Mouse (Mus musculus) ES-Bruce4 (cell line): ENCODE measurements around the gene Fam172a. TPM values are rescaled to one million over a fixed set of nuclear protein-coding genes. Genes with fewer than 3 reads are reported as not detected.

Experiments used
- H3K27ac ChIP-seq: 2 replicates; pipeline ENCODE4 v1.5.1; 2012; ENCODE audit warnings: low read length, inconsistent platforms; ENCODE audit not compliant: insufficient read depth
- H3K27me3 ChIP-seq: 2 replicates; pipeline ENCODE4 v1.6.1; 2012; ENCODE audit warnings: mild to moderate bottlenecking, low read length, inconsistent platforms; ENCODE audit not compliant: control insufficient read depth, poor library complexity, insufficient read depth, severe bottlenecking
- H3K36me3 ChIP-seq: 2 replicates; pipeline ENCODE4 v1.6.1; 2012; ENCODE audit warnings: inconsistent platforms, mild to moderate bottlenecking, low read length, moderate library complexity; ENCODE audit not compliant: control insufficient read depth, poor library complexity, insufficient read depth, severe bottlenecking
- H3K4me1 ChIP-seq: one replicate; pipeline ENCODE4 v1.8.1; 2011; ENCODE audit warnings: low read length; ENCODE audit not compliant: control insufficient read depth, insufficient read depth
- H3K4me3 ChIP-seq: 2 replicates; pipeline ENCODE4 v1.5.1; 2011; ENCODE audit warnings: low read depth, mild to moderate bottlenecking, low read length
- H3K9ac ChIP-seq: 2 replicates; pipeline ENCODE4 v1.6.1; 2012; ENCODE audit warnings: low read depth, mild to moderate bottlenecking, inconsistent platforms; ENCODE audit not compliant: poor library complexity, severe bottlenecking
- H3K9me3 ChIP-seq: replicated peaks from 2 replicates; pipeline ENCODE4 v1.6.1; 2012; ENCODE audit warnings: mild to moderate bottlenecking, low read length, inconsistent platforms; ENCODE audit not compliant: control insufficient read depth, poor library complexity, insufficient read depth, severe bottlenecking
- CTCF ChIP-seq: IDR thresholded peaks from one replicate; pipeline ENCODE4 v1.8.1; 2011; ENCODE audit warnings: low read depth, low read length
- EP300 ChIP-seq: IDR thresholded peaks from 2 replicates; pipeline ENCODE4 v1.6.1; 2011; ENCODE audit warnings: low read depth, low read length; ENCODE audit not compliant: insufficient read depth
- POLR2A ChIP-seq: IDR thresholded peaks from one replicate; pipeline ENCODE4 v1.8.1; 2011; ENCODE audit warnings: low read length; ENCODE audit not compliant: insufficient read depth
- polyA plus RNA-seq: library from polyadenylated mRNA; stranded (reverse); fragments of >200 nt; gene quantifications from 2 replicates; pipeline ENCODE4 v1.2.4, GENCODE M21; 2011; ENCODE audit warnings: low read depth; ENCODE audit not compliant: missing spikeins, insufficient read depth, insufficient read length

Fam172a gene
- polyA plus RNA-seq, 1 experiment: 16.7 TPM

GRCm38 (mm10) chr13:78090701-78091100 is 388.9 kb downstream of the Fam172a start:
- H3K4me3 ChIP-seq: no peak overlapping the region
- H3K9me3 ChIP-seq: 0 out of 2 replicates have a peak, but pooled peaks cover 2% of the 10 kb centered on the region
- TF ChIP-seq POLR2A: no peak
- TF ChIP-seq CTCF: no peak
- no peak for TF ChIP-seq EP300
- H3K4me1 ChIP-seq: no peaks in the 10 kb centered on the region
- H3K27me3 ChIP-seq: no peaks in the 10 kb centered on the region
- H3K36me3 ChIP-seq: no peaks in the 10 kb centered on the region
- H3K9ac ChIP-seq: no peak overlapping the region
- H3K27ac ChIP-seq: no peak overlapping the region

- H3K9ac ChIP-seq: no peak overlapping the region
- no peaks in the 10 kb centered on the region for H3K4me1 ChIP-seq
- H3K9me3 ChIP-seq: 0 out of 2 replicates have a peak, but pooled peaks cover 2% of the 10 kb centered on the region
- no peaks in the 10 kb centered on the region for H3K27me3 ChIP-seq
- TF ChIP-seq EP300 (no peak), POLR2A (no peak), CTCF (no peak)
- no peak overlapping the region for H3K27ac ChIP-seq
- no peaks in the 10 kb centered on the region for H3K36me3 ChIP-seq
- no peak overlapping the region for H3K4me3 ChIP-seq
Measured at GRCm38 (mm10) chr13:78091949-78092348, 390.1 kb downstream of the Fam172a start.

GRCm38 (mm10) chr13:78094352-78094751 is 392.5 kb downstream of the Fam172a start:
- Histone ChIP-seq H3K36me3 (no peaks in the 10 kb centered on the region), H3K9me3 (0 out of 2 replicates have a peak, but pooled peaks cover 2% of the 10 kb centered on the region), H3K9ac (no peak overlapping the region), H3K27ac (no peak overlapping the region), H3K27me3 (no peaks in the 10 kb centered on the region), H3K4me3 (no peak overlapping the region), H3K4me1 (no peaks in the 10 kb centered on the region)
- no peak for TF ChIP-seq CTCF
- TF ChIP-seq EP300: no peak
- no peak for TF ChIP-seq POLR2A

GRCm38 (mm10) chr13:78095071-78095973 is 393.5 kb downstream of the Fam172a start:
- H3K9ac ChIP-seq: no peak overlapping the region
- no peak overlapping the region for H3K4me3 ChIP-seq
- TF ChIP-seq EP300 (no peak), POLR2A (no peak), CTCF (no peak)
- H3K4me1 ChIP-seq: no peaks in the 10 kb centered on the region
- H3K9me3 ChIP-seq: 0 out of 2 replicates have a peak, but pooled peaks cover 2% of the 10 kb centered on the region
- H3K27ac ChIP-seq: no peak overlapping the region
- no peaks in the 10 kb centered on the region for H3K36me3 ChIP-seq
- H3K27me3 ChIP-seq: no peaks in the 10 kb centered on the region

GRCm38 (mm10) chr13:78098858-78099445 is 397.1 kb downstream of the Fam172a start:
- no peak overlapping the region for H3K4me3 ChIP-seq
- TF ChIP-seq EP300 (no peak), POLR2A (no peak), CTCF (no peak)
- H3K9me3 ChIP-seq: 0 out of 2 replicates have a peak, but pooled peaks cover 2% of the 10 kb centered on the region
- H3K27ac ChIP-seq: no peak overlapping the region
- H3K9ac ChIP-seq: no peak overlapping the region
- H3K36me3 ChIP-seq: no peaks in the 10 kb centered on the region
- H3K4me1 ChIP-seq: no peaks in the 10 kb centered on the region
- no peaks in the 10 kb centered on the region for H3K27me3 ChIP-seq
